Mouse (Mus musculus): Measurements from ENCODE around the gene Txn1. TPM values are rescaled to one million over a fixed set of nuclear protein-coding genes. Genes with fewer than 3 reads are reported as not detected.

Gene Txn1
- 50.6 and 55.7 TPM in 2 replicates for polyA plus RNA-seq (2012; rRNA removed)

DNA sequence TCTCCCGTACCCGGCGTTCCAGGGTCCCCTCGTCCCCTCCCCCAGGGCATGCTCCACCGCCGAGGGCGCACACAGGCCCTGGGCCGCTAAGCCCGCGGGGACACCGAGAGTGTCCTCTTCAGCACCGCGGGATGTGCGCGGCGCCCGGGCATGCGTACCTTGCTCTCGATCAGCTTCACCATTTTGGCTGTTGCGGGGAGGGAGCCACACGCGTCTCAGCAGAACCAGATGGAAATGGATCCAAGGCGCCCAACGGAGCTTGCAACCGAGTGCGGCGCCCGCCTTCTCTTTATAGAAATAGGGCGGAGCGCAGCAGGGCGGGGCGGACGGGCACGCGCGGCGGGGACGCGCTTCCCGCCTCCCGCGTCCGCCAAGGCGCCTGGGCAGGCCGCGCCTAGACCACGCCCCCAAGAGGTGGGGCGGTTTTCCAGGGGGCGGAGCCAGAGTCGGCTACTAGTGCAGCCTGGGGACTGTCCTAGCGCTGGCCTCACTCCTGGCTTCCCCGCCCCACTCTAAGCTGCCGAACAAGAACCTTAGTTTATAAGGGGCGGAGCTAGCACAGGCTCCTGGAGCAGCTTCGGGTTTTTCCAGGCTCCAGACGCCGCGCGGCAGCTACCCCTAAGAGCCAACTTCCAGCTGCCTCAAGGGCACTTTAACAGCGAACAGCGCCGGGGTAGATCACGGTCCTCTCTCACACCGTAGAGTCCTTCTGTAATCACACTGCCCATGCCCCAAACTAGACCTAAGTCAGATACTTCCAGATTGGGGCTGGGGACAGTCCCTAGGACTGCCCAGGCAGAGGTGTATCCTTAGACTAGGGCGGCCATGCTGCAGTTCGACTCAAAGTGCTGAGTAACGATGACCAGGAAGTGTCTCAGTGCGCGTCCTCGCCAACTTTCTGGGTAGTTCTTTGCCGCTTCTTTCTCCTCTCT is at the start of gene Txn1:
Gene Txn1 (minus strand): TSS at position 383 of the 932 bp plus-strand sequence.

DNA sequence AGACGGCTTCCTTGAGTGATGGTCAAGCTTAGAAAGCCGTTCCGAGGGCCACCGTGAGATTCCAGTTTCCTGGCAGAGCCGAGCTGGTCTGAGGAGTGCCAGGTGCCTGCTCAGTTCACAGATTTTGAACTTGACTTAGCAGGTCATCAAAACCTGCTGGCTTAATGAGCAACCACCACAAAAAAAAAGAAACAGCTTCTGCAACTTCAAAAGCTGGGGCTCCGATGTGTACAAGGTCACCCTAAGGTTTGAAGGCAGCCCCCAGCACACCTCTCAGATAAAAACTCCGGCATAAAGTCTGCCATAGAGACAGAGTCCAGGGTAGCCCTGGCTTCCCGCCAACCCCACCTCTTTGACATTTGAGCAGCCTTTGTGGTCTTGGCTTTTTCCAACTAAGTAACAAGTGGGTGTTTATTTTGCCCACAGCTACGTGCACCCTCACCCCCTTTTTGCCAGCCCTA is 40.0 kb downstream of the Txn1 start, which contains the start of gene D630039A03Rik:
Gene D630039A03Rik (minus strand): TSS at position 97 of the 461 bp plus-strand sequence.

Other genes with a start within 250 kb of the Txn1 start
- 10.4 and 10.8 TPM in 2 replicates for gene Akap2, start 238.8 kb downstream of the Txn1 start, polyA plus RNA-seq (2012; rRNA removed)
- gene D630039A03Rik, start 40.1 kb downstream of the Txn1 start, polyA plus RNA-seq (2012; rRNA removed), result 3.0 and 3.1 TPM in 2 replicates
- not detected in 2 replicates for gene Txndc8, start 52.7 kb upstream of the Txn1 start, polyA plus RNA-seq (2012; rRNA removed)

Measured in stomach, adult 2 months (tissue).